Mouse (Mus musculus) ES-E14 (cell line): ENCODE results near the gene Clstn2.

Experiments
- HCFC1 ChIP-seq: IDR thresholded peaks from 2 replicates; pipeline ENCODE4 v1.6.1; 2012; ENCODE audit warnings: low read length, inconsistent platforms, borderline replicate concordance; ENCODE audit not compliant: insufficient read depth
- MAFK ChIP-seq: IDR thresholded peaks from 2 replicates; pipeline ENCODE4 v1.6.1; 2014; ENCODE audit warnings: mild to moderate bottlenecking, low read depth, low read length, inconsistent platforms; ENCODE audit not compliant: insufficient read depth
- ZC3H11A ChIP-seq: IDR thresholded peaks from 2 replicates; pipeline ENCODE4 v1.6.1; 2012; ENCODE audit warnings: low read depth, mild to moderate bottlenecking, inconsistent platforms, low read length, borderline replicate concordance

DNA sequence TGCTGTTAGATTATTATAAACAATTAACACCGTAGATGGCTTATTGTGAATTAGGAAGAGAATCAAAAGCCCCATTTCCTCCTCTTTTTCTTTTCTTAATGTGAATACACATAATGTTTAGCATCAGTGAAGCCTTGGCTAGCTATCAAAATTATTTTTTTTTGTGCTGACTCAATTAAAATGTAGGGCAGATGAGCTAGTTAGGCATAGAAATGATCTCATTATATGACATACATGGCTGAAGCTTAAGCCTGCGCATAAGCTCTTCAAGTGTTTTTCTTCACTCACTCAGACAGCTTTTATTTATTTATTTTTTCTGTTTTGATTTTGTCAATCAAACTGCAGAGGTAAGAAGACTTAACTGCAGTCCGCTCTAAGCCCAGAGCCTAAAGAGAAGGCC is 405.1 kb downstream of the Clstn2 start:
- TF ChIP-seq HCFC1 (no peak), MAFK (no peak), ZC3H11A (no peak)
